Mouse (Mus musculus): ENCODE measurements at regions not wholly inside any gene's neighbourhood (a gene's known extent, or its start where the extent isn't known, plus 50 kb on each side); places are given as distances from the start of the nearest gene placed in this dataset.

DNA sequence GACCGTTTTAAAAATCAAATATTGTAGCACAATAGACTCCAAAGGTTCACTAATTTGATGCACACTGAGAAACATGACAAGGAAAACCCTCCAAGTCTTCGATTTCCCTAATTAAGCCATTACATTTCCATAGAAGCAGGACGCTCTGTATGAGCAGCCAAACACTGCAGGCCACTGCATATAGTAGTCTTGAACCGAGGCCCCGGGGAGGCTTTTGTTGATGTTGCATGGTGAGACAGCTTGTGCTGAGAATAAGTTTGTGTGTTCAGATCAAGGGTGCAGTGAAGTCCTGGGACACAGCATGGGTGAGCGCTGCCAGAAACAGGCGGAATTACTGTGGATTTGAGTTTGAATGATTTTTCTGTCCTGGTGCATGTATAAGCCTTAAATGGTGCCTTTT is 154.9 kb upstream of the Rtl1 start:
- TF ChIP-seq CTCF (IDR thresholded peaks at IDR 0.05; ENCODE audit: extremely low read depth, insufficient read depth, low read length) (no peak), POLR2A (IDR thresholded peaks at IDR 0.05; ENCODE audit: extremely low read depth, insufficient read depth, low read length) (no peak)

Data from cortical plate, adult 2 months (tissue).